Mouse (Mus musculus) heart, embryonic 14.5 days (tissue): ENCODE measurements around the gene Ddb2. TPM values are rescaled to one million over a fixed set of nuclear protein-coding genes. Genes with fewer than 3 reads are reported as not detected.

Experiments used
- ATAC-seq: fragments of 200-750 bp; cut with Nextera tagmentation; 2 replicates; pipeline ENCODE4 v1.8.0; 2017; ENCODE audit warnings: low read depth, moderate TSS enrichment; ENCODE audit not compliant: insufficient number of reproducible peaks, insufficient read depth, low FRiP score
- H3K27ac ChIP-seq, 2 experiments: fragments of 200-500 bp in 1 of 2; fragments of 300-500 bp in 1 of 2; sonication (generic) in 1 of 2; replicated peaks in 1 of 2; 2 replicates each; pipeline ENCODE4 v1.5.1; 2012 to 2014; ENCODE audit warnings: low read depth in 2 of 2, low read length in 2 of 2, control low read depth in 1 of 2, mild to moderate bottlenecking in 1 of 2, mixed read lengths in 1 of 2; ENCODE audit not compliant: control insufficient read depth in 1 of 2, insufficient read depth in 1 of 2
- H3K27me3 ChIP-seq: fragments of 300-500 bp; sonication (generic); 2 replicates; pipeline ENCODE4 v1.6.1; 2014; ENCODE audit warnings: mild to moderate bottlenecking, low read length, control low read depth; ENCODE audit not compliant: control insufficient read depth, insufficient read depth
- H3K36me3 ChIP-seq: fragments of 300-500 bp; sonication (generic); 2 replicates; pipeline ENCODE4 v1.6.1; 2014; ENCODE audit warnings: mild to moderate bottlenecking, control low read depth, low read length, mixed read lengths; ENCODE audit not compliant: control insufficient read depth, insufficient read depth
- H3K4me1 ChIP-seq, 2 experiments: fragments of 200-500 bp in 1 of 2; fragments of 300-500 bp in 1 of 2; sonication (generic) in 1 of 2; 2 replicates each; pipeline ENCODE4 v1.6.1; 2012 to 2014; ENCODE audit warnings: low read length in 2 of 2, control low read depth in 1 of 2, mixed read lengths in 1 of 2; ENCODE audit not compliant: control insufficient read depth in 2 of 2, insufficient read depth in 2 of 2
- H3K4me2 ChIP-seq: fragments of 300-500 bp; sonication (generic); 2 replicates; pipeline ENCODE4 v1.6.1; 2014; ENCODE audit warnings: mild to moderate bottlenecking, low read length
- H3K4me3 ChIP-seq, 2 experiments: fragments of 200-500 bp in 1 of 2; fragments of 300-500 bp in 1 of 2; sonication (generic) in 1 of 2; 2 replicates each; pipeline ENCODE4 v1.5.1; 2012 to 2014; ENCODE audit warnings: low read length in 2 of 2, mild to moderate bottlenecking in 2 of 2, control low read depth in 1 of 2, low read depth in 1 of 2, moderate library complexity in 1 of 2; ENCODE audit not compliant: control insufficient read depth in 1 of 2, insufficient read depth in 1 of 2
- H3K9ac ChIP-seq: fragments of 300-500 bp; sonication (generic); 2 replicates; pipeline ENCODE4 v1.6.1; 2014; ENCODE audit warnings: mild to moderate bottlenecking, low read length
- H3K9me3 ChIP-seq: fragments of 300-500 bp; sonication (generic); 2 replicates; pipeline ENCODE4 v1.6.1; 2016; ENCODE audit warnings: low read length, control low read depth; ENCODE audit not compliant: control insufficient read depth
- WGBS: fragments of 180-500 bp; shearing (Covaris S2); extraction: QIAGEN DNeasy Blood & Tissue Kit; methylation state at CpG from one replicate; pipeline ENCODE4 v1.1.7; 2014; 5-methylcytosine and 5-hydroxymethylcytosine counted together
- polyA plus RNA-seq: library from polyadenylated mRNA; unstranded; fragments of >200 nt; fragmentation: Nextera tagmentation; extraction: Ambion mirVana; gene quantifications from 2 replicates; pipeline ENCODE4 v1.2.1, GENCODE M21; 2014

Ddb2 gene
- polyA plus RNA-seq, 1 experiment from 2014 or later, result 8.3 TPM

DNA sequence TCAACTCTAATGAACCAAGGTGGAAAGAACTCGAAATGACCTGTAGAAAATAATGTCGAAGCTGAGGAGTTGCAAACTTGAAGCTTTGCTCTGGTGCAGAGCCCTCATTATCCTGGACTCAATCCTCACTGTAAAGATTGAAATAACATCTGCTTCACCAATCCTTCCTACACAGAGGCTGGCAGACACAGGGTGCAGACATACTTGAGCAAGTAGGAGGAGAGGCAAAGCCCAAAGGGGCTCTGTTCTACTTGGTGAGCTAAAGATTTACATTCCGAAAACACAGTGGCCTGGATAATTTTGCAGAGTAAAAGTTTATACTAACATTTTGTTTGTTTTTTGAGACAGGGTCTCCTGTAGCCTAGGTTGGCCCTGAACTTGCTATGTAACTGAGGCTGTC lies 37.9 kb downstream of the Ddb2 start:
- no peak overlapping the region for H3K9ac ChIP-seq
- H3K9me3 ChIP-seq, result no peaks in the 10 kb centered on the region
- WGBS, result 83% methylated on average over 3 of the region's 3 CpGs
- no peaks in the 10 kb centered on the region for H3K36me3 ChIP-seq
- H3K4me1 ChIP-seq, result peaks cover 8 to 13% of the 10 kb centered on the region in 2 experiments
- no peak overlapping the region for H3K27ac ChIP-seq
- ATAC-seq, result no peak
- no peak overlapping the region for H3K4me3 ChIP-seq
- no peak overlapping the region for H3K4me2 ChIP-seq
- no peaks in the 10 kb centered on the region for H3K27me3 ChIP-seq

DNA sequence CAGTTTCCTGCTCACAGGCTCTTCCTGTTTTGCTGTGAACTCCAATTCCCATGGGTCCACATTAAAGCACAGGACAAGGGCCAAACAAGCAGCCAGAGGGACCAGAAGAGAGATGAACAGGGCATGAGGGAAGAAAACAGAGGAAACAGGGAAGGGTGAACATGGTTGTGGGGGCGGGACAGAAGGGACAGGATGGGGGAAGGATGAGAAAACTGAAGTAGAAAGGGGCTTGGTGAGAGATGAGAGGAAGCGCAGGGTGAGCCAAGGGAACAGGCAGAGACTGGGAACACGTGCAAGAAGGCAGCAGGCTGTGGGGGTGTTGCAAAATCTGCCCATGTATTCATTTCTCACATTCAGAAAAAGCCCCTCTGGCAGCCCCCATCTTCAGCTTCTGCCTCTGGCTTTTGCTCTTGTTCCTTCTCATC lies 40.2 kb downstream of the Ddb2 start:
- Histone ChIP-seq H3K9me3 (no peaks in the 10 kb centered on the region), H3K27me3 (no peaks in the 10 kb centered on the region), H3K4me1 (peaks cover 4 to 6% of the 10 kb centered on the region in 2 experiments; a peak in 3 of 4 replicates), H3K9ac (no peak overlapping the region), H3K4me2 (no peak overlapping the region), H3K4me3 (no peak overlapping the region), H3K27ac (0 out of 4 replicates have a peak overlapping the region, but pooled peaks of 1 of the 2 experiments have one; percentile 6), H3K36me3 (no peaks in the 10 kb centered on the region)
- WGBS, result 36% methylated on average over 3 of the region's 3 CpGs
- no peak for ATAC-seq

DNA sequence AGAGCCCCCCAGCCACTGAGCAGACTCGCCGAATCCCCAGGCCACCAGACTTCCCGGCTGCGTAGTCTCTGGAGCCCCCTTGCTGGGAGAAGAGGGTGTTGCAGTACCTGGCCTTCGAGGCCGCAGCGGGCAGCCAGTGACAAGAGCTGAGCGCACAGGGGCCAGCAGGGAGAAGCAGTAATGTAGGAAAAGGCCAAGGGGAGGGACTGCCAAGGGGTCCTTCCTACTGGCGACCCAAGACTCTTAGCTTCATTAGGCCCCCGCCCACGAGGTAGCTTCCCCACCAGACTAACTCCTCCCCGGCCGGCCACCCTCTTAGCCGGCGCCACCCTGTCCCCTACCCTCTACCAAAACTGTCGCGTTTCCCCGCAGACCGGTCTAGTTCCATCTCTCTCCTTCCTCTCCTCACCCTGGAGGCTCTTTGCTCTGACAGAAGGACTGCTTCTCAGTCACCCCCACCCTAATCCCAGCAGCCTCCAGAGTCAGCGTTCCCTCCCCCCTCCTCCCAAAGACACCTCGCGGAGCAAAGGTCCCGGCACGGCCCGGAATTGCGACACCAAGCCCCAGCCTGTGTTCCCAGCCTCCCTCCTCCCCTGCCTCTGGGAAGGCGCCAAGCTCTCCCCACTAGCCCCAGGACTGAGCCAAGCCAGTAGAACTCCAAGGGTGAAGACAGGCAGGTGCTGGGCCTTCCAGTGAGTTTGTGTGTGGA lies 42.0 kb downstream of the Ddb2 start:
- H3K4me2 ChIP-seq, result peak overlapping the region; percentile 88
- ATAC-seq, result peak; percentile 77
- H3K4me1 ChIP-seq, result peaks cover 4 to 6% of the 10 kb centered on the region in 2 experiments; a peak in 3 of 4 replicates
- peak overlapping the region; percentile 71 for H3K9ac ChIP-seq
- H3K9me3 ChIP-seq, result no peaks in the 10 kb centered on the region
- 1% methylated on average over 27 of the region's 27 CpGs for WGBS
- H3K27ac ChIP-seq, result peak overlapping the region in 1 of 2 experiments; percentile 63; a peak in 2 of 4 replicates
- no peaks in the 10 kb centered on the region for H3K27me3 ChIP-seq
- H3K36me3 ChIP-seq, result no peaks in the 10 kb centered on the region
- peak overlapping the region; percentile 36 to 40 for H3K4me3 ChIP-seq

DNA sequence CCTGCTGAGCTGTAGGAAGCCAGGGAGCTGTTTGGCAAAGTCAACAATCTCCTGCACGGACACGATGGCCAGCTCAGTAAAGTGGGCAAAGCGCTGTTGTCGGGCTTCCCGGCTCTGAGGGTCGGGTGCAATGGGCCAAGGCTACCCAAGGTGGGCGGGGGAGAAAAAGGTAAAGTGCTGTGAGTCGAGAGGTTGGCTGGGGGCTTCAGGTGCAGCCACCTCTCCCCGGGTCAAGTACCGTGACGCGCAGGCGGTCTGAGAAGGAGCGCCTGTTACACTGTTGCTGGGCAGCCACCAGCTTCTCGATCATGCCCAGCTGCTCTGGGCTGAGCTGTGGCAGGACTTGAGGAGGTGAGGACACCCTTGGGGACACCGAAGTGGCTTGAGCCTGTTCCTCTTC lies 46.3 kb downstream of the Ddb2 start:
- no peaks in the 10 kb centered on the region for H3K9me3 ChIP-seq
- no peak overlapping the region for H3K27ac ChIP-seq
- ATAC-seq, result no peak
- peaks cover 4 to 6% of the 10 kb centered on the region in 2 experiments; a peak in 3 of 4 replicates for H3K4me1 ChIP-seq
- no peaks in the 10 kb centered on the region for H3K36me3 ChIP-seq
- H3K4me2 ChIP-seq, result no peak overlapping the region
- no peaks in the 10 kb centered on the region for H3K27me3 ChIP-seq
- H3K4me3 ChIP-seq, result no peak overlapping the region
- H3K9ac ChIP-seq, result no peak overlapping the region
- WGBS, result 83% methylated on average over 16 of the region's 16 CpGs

DNA sequence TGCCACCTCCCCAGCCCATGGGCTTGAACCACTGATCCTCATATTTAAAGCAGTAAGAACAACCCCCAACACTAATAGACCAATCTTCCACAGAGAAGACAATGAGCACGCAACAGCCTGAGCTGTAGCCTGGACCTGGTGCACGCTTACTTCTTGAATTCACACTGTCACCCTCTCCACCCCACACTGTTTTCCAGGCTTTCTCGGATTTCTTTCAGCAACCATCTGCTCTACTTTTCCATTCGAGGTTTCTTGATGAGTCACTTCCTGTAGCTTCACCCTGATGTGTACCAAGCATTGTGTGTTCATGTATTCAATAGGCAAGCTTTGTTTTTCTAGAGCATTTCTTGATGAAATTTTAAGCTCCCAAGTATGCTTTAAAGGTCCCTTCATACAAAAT lies 49.4 kb downstream of the Ddb2 start:
- Histone ChIP-seq H3K9ac (no peak overlapping the region), H3K4me2 (no peak overlapping the region), H3K4me3 (no peak overlapping the region), H3K27me3 (no peaks in the 10 kb centered on the region), H3K36me3 (no peaks in the 10 kb centered on the region), H3K9me3 (no peaks in the 10 kb centered on the region), H3K27ac (no peak overlapping the region), H3K4me1 (peaks cover 0 to 3% of the 10 kb centered on the region in 2 experiments; a peak in 1 of 4 replicates)
- ATAC-seq, result no peak
- whole genome bisulfite sequencing, result 54% methylated on average over 4 of the region's 4 CpGs

DNA sequence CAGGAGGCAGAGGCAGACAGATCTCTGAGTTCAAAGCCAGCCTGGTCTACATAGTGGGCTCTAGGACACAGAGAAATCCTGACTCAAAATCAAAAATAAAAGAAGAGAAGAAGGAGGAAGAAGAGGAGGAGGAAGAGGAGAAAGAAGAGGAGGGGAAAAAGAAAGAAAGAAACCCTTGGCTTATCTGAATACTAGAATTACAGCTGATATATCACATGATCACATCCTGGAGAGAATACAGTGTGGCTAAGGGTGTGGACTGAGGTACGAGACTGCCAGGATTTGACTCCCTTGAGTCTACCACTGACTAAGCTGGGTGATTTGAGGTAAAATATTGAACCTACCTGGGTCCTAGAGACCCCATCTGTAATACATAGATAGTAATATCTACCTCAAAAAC lies 50.6 kb downstream of the Ddb2 start:
- Histone ChIP-seq H3K4me3 (no peak overlapping the region), H3K36me3 (no peaks in the 10 kb centered on the region), H3K4me2 (no peak overlapping the region), H3K9me3 (no peaks in the 10 kb centered on the region), H3K4me1 (peaks cover 3 to 9% of the 10 kb centered on the region in 2 experiments; a peak in 3 of 4 replicates), H3K27me3 (no peaks in the 10 kb centered on the region), H3K9ac (no peak overlapping the region), H3K27ac (no peak overlapping the region)
- WGBS, result 55% methylated on average over 1 of the region's 1 CpGs
- ATAC-seq, result no peak

DNA sequence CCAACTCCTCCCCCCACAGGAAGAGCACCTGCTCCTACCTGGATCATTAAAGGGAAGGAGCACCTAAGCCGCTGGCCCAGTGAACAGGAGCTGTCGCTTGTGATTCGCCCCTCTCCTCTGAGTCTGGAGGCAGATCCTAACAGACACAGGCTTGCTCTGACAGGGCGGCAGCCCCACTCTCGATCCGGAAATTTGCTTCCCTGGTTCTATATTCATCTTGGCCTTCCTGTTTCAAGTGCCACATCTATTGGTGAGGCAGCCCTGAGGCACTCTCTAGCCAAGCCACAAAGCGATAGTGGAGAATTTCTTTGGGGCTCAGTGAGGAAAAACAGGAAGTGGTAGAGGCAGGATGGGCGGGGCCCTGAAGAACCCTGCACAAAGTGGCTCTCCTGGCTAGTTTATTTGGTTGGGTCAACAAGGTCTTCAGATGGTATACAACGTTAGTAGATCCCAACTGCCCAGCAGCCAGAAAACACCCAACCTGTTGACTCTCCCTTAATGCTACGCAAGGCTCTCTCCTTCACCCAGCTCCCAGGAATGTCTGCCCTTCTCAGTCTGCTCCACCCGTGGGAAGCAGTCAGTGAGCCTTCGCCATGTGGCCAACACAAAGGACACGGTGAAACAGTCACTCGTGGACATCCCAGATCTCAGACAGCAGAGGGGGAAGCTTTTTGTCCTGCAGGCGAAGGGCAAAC lies 52.9 kb downstream of the Ddb2 start, which contains the start of gene Madd:
Gene Madd (minus strand): TSS at position 127 of the 695 bp plus-strand sequence.
- Histone ChIP-seq H3K9ac (peak within 1 kb of the TSS; percentile 72), H3K4me3 (peak within 1 kb of the TSS; percentile 68 to 90), H3K36me3 (no peaks in the 10 kb centered on the region), H3K4me2 (peak within 1 kb of the TSS; percentile 95), H3K27ac (peak within 1 kb of the TSS in 1 of 2 experiments; percentile 62; a peak in 2 of 4 replicates), H3K4me1 (peaks cover 3 to 14% of the 10 kb centered on the region in 2 experiments; a peak in 3 of 4 replicates), H3K27me3 (no peaks in the 10 kb centered on the region), H3K9me3 (no peaks in the 10 kb centered on the region)
- WGBS, result 62% methylated on average over 15 of the region's 15 CpGs
- no peak for ATAC-seq
